Mouse (Mus musculus) midbrain, embryonic 12.5 days (tissue): ENCODE data around the gene Kalrn. TPM values are rescaled to one million over a fixed set of nuclear protein-coding genes. Genes with fewer than 3 reads are reported as not detected.
"Not testable (repeated sequence)": the region's sequence is repeated elsewhere in the genome, so short reads cannot be mapped to it uniquely, and the experiment has no call there.

Source experiments
- ATAC-seq: fragments of 200-750 bp; cut with Nextera tagmentation; 2 replicates; pipeline ENCODE4 v1.8.0; 2017; ENCODE audit warnings: low read depth, moderate TSS enrichment, moderate library complexity; ENCODE audit not compliant: low FRiP score
- H3K27ac ChIP-seq: fragments of 300-500 bp; sonication (generic); replicated peaks from 2 replicates; pipeline ENCODE4 v1.5.1; 2016; ENCODE audit warnings: mild to moderate bottlenecking
- H3K27me3 ChIP-seq: fragments of 300-500 bp; sonication (generic); 2 replicates; pipeline ENCODE4 v1.6.1; 2016; ENCODE audit warnings: mild to moderate bottlenecking
- H3K36me3 ChIP-seq: fragments of 300-500 bp; sonication (generic); 2 replicates; pipeline ENCODE4 v1.6.1; 2016
- H3K4me1 ChIP-seq: fragments of 300-500 bp; sonication (generic); 2 replicates; pipeline ENCODE4 v1.6.1; 2016
- H3K4me2 ChIP-seq: fragments of 300-500 bp; sonication (generic); replicated peaks from 2 replicates; pipeline ENCODE4 v1.6.1; 2016; ENCODE audit warnings: mild to moderate bottlenecking, moderate library complexity
- H3K4me3 ChIP-seq: fragments of 300-500 bp; sonication (generic); 2 replicates; pipeline ENCODE4 v1.5.1; 2016; ENCODE audit warnings: mild to moderate bottlenecking
- H3K9ac ChIP-seq: fragments of 300-500 bp; sonication (generic); replicated peaks from 2 replicates; pipeline ENCODE4 v1.6.1; 2016; ENCODE audit warnings: mild to moderate bottlenecking, moderate library complexity
- H3K9me3 ChIP-seq: fragments of 300-500 bp; sonication (generic); 2 replicates; pipeline ENCODE4 v1.6.1; 2016; ENCODE audit warnings: mild to moderate bottlenecking
- WGBS: fragments of 180-500 bp; shearing (Covaris S2); methylation state at CpG from one replicate; pipeline ENCODE4 v1.1.7; 2016; 5-methylcytosine and 5-hydroxymethylcytosine counted together
- polyA plus RNA-seq: library from polyadenylated mRNA; unstranded; fragments of >200 nt; fragmentation: Nextera tagmentation; extraction: Ambion mirVana; gene quantifications from 2 replicates; pipeline ENCODE4 v1.2.1, GENCODE M21; 2016

The Kalrn gene
- polyA plus RNA-seq, 1 experiment from 2014 or later = 28.9 TPM

GRCm38 (mm10) chr16:34320023-34320800 lies 253.1 kb downstream of the Kalrn start:
- Histone ChIP-seq H3K4me2 (no peak overlapping the region), H3K27ac (no peak overlapping the region), H3K9ac (no peak overlapping the region), H3K27me3 (no peaks in the 10 kb centered on the region), H3K36me3 (no peaks in the 10 kb centered on the region), H3K4me1 (peaks cover 17% of the 10 kb centered on the region; the same call in 1 of the 2 replicates), H3K4me3 (no peak overlapping the region), H3K9me3 (no peaks in the 10 kb centered on the region)
- no peak for ATAC-seq
- WGBS = 86% methylated on average over 11 of the region's 11 CpGs

DNA sequence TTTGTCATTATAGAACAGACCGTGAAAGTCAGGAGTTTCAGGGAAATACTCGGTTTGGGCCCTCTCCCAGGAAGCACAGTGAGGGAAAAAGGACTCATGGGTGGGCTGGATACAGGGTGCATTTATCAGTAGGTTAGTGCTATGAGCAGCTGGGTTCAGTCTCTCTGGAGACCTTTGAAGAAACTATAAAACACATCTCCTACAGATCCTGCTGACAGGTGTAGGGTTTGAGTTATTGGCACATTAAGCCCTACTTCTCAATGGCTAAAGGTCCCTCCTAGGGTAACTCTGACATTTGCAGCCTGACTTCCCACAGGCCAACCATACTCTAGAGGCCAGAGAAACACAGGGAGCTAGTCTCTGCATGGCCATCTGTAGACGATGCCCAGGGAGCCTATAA lies 256.2 kb downstream of the Kalrn start:
- H3K36me3 ChIP-seq = peaks cover 12% of the 10 kb centered on the region; the same call in 1 of the 2 replicates
- 52% methylated on average over 3 of the region's 3 CpGs for WGBS
- H3K4me1 ChIP-seq = peaks cover 17% of the 10 kb centered on the region; the same call in 1 of the 2 replicates
- H3K27ac ChIP-seq = no peak overlapping the region; the same call in 1 of the 2 replicates
- no peaks in the 10 kb centered on the region for H3K9me3 ChIP-seq
- no peaks in the 10 kb centered on the region for H3K27me3 ChIP-seq
- no peak overlapping the region for H3K9ac ChIP-seq
- H3K4me2 ChIP-seq = no peak overlapping the region
- no peak overlapping the region for H3K4me3 ChIP-seq
- no peak for ATAC-seq

- peaks cover 17% of the 10 kb centered on the region for H3K4me1 ChIP-seq
- ATAC-seq = peak; percentile 66
Observed at GRCm38 (mm10) chr16:34316253-34316652, 257.1 kb downstream of the Kalrn start.

DNA sequence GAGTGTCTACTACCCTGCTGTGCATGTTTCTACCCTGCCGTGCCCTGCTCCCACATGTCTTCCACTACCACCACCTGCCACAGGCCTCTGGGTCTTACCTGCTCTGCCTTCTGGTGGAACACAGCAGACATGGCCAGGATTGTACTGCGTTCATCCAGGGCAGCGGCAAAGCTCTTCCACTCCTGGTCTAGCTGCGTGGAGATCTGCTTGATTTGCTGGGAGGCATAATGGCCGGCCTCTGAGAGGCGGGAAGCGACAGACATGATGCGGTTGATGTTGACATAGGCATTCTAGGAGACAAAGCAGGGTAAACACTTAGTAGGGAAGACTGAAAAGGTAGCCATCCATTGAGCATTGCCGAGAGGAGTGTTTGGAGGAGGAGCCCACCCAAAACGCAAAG lies 259.3 kb downstream of the Kalrn start:
- Histone ChIP-seq H3K9ac (no peak overlapping the region), H3K4me2 (no peak overlapping the region), H3K4me3 (no peak overlapping the region), H3K9me3 (no peaks in the 10 kb centered on the region), H3K4me1 (peaks cover 12% of the 10 kb centered on the region), H3K36me3 (peaks cover 29% of the 10 kb centered on the region), H3K27me3 (no peaks in the 10 kb centered on the region), H3K27ac (no peak overlapping the region)
- ATAC-seq = no peak
- 87% methylated on average over 10 of the region's 10 CpGs for WGBS

More at GRCm38 (mm10) chr16:34316253-34316652, 257.1 kb downstream of the Kalrn start:
- Histone ChIP-seq H3K9ac (no peak overlapping the region), H3K36me3 (peaks cover 15% of the 10 kb centered on the region; the same call in 1 of the 2 replicates), H3K4me3 (no peak overlapping the region), H3K27me3 (no peaks in the 10 kb centered on the region), H3K9me3 (no peaks in the 10 kb centered on the region), H3K27ac (peak overlapping the region; percentile 68), H3K4me2 (no peak overlapping the region)
- 57% methylated on average over 10 of the region's 10 CpGs for WGBS

DNA sequence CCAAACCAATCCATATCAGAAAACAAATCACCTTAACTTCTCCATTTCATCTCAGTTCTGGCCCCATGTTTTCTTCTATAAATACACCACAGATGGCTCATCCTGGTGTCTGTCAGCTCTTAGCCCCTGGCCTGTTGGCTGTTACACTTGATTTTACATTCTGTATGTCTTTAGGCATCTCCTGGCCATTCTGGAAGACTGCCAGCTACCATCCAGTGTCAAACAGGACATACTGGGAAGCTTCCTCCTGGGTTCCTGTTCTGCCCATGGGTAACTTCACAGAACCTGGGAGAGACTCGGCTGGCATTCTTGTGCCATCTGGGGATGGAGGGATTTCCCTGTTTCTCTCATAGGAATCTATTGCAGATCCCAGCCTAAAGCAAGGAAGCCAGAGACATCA lies 261.8 kb downstream of the Kalrn start:
- H3K36me3 ChIP-seq = peaks cover 53% of the 10 kb centered on the region
- no peak for ATAC-seq
- no peaks in the 10 kb centered on the region for H3K9me3 ChIP-seq
- H3K4me3 ChIP-seq = no peak overlapping the region
- no peak overlapping the region for H3K9ac ChIP-seq
- 96% methylated on average over 1 of the region's 1 CpGs for WGBS
- H3K4me1 ChIP-seq = peaks cover 5% of the 10 kb centered on the region
- no peak overlapping the region for H3K4me2 ChIP-seq
- H3K27me3 ChIP-seq = no peaks in the 10 kb centered on the region
- no peak overlapping the region for H3K27ac ChIP-seq

GRCm38 (mm10) chr16:34310363-34310762 lies 263.0 kb downstream of the Kalrn start:
- no peaks in the 10 kb centered on the region; the same call in 1 of the 2 replicates for H3K4me1 ChIP-seq
- peaks cover 64% of the 10 kb centered on the region for H3K36me3 ChIP-seq
- no peak overlapping the region for H3K9ac ChIP-seq
- H3K27ac ChIP-seq = no peak overlapping the region
- no peak overlapping the region for H3K4me3 ChIP-seq
- no peaks in the 10 kb centered on the region for H3K9me3 ChIP-seq
- H3K27me3 ChIP-seq = no peaks in the 10 kb centered on the region
- WGBS = 92% methylated on average over 8 of the region's 8 CpGs
- no peak for ATAC-seq
- no peak overlapping the region for H3K4me2 ChIP-seq

GRCm38 (mm10) chr16:34308324-34308723 lies 265.0 kb downstream of the Kalrn start:
- no peaks in the 10 kb centered on the region for H3K9me3 ChIP-seq
- no peaks in the 10 kb centered on the region; the same call in 1 of the 2 replicates for H3K4me1 ChIP-seq
- no peak overlapping the region for H3K4me3 ChIP-seq
- ATAC-seq = no peak
- 97% methylated on average over 1 of the region's 1 CpGs for WGBS
- no peaks in the 10 kb centered on the region for H3K27me3 ChIP-seq
- peaks cover 72% of the 10 kb centered on the region for H3K36me3 ChIP-seq
- no peak overlapping the region for H3K4me2 ChIP-seq
- no peak overlapping the region for H3K9ac ChIP-seq
- H3K27ac ChIP-seq = no peak overlapping the region

DNA sequence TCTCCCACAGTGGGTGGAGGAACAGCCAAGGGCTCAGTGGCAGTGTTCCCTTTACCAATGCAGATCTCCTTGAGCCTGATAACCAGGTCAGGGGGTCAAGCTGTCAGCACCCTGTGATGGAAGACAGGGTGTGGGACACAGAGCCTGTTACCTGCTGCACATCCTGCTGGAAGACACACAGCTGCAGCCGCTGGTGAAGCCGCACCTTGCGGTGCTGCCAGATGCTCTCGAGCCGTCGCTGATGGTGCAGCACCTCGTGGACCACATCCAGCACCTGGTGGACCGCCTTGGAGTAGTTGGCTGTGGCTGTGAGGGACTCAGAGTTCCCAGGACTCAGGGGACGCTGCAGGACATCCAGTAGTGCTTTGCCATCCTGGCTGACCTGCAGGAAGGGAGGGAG lies 265.9 kb downstream of the Kalrn start:
- no peak for ATAC-seq
- Histone ChIP-seq H3K36me3 (peaks cover 67% of the 10 kb centered on the region), H3K9ac (no peak overlapping the region), H3K27ac (no peak overlapping the region), H3K4me3 (no peak overlapping the region), H3K4me1 (no peaks in the 10 kb centered on the region; the same call in 1 of the 2 replicates), H3K27me3 (no peaks in the 10 kb centered on the region), H3K4me2 (no peak overlapping the region), H3K9me3 (no peaks in the 10 kb centered on the region)
- 94% methylated on average over 9 of the region's 9 CpGs for WGBS

DNA sequence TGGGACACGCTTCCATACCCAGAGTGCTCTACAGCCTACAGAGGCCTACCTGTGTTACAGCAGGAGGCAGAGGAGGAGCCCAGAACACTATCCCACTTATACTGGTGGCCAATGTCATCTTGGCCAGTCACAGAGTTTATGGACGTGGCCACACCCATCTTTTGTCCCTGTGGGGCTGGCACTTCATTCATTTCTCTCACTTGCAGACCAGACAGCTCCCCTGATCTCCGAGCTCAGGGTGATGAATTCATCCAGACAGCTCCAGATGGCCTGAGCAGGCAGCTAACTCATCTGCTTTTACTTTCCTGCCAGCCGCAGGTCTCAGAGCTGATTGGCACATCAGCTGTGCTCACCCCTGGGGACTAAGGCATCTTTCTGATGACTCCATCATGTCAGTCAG lies 267.7 kb downstream of the Kalrn start:
- H3K9me3 ChIP-seq = no peaks in the 10 kb centered on the region
- no peak overlapping the region for H3K4me3 ChIP-seq
- H3K36me3 ChIP-seq = peaks cover 62% of the 10 kb centered on the region
- 74% methylated on average over 4 of the region's 4 CpGs for WGBS
- no peaks in the 10 kb centered on the region for H3K27me3 ChIP-seq
- no peak overlapping the region for H3K9ac ChIP-seq
- no peak overlapping the region for H3K4me2 ChIP-seq
- no peaks in the 10 kb centered on the region for H3K4me1 ChIP-seq
- no peak overlapping the region for H3K27ac ChIP-seq
- no peak for ATAC-seq

DNA sequence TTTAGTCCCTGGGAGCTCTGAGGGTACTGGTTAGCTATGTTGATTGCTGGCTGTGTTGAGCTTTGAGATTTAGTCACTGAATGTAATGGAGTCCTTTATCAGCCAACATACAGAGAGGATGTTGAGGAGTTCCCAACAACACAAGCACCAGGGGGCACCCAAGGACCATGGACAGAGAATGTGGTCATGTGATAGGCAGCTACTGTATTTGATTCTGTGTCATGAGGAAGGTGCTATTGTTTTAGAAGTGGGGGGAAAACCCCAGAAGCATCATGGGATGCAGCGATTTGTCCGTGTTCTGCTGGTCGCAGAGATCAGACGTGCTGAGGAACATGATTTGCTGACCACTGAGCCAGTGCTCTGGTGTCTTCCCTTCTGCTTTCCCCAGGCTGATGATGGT lies 269.5 kb downstream of the Kalrn start:
- not testable (repeated sequence) for H3K9ac ChIP-seq, H3K4me1 ChIP-seq, H3K4me2 ChIP-seq, ATAC-seq, H3K4me3 ChIP-seq, H3K27ac ChIP-seq, H3K27me3 ChIP-seq, H3K9me3 ChIP-seq
- WGBS = 86% methylated on average over 4 of the region's 4 CpGs
- peaks cover 45% of the 10 kb centered on the region for H3K36me3 ChIP-seq

DNA sequence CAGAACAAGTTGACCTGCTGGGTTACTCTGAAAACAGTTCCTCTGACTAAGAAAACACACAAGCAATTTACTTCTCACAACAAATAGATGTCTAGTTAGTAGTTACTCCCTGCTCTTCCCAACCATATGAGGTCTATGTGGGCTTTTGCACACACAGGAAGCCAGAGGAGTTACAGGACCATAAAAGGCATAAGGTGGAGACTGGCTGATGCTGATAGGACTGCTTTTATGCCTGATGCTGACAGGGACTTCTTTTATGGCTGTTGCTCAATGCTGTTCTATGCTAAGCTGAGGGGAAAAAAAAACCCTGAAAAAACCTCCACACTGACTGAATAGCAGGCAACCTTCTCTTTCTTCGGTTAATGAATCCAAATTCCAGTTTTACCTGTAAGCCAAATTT lies 270.8 kb downstream of the Kalrn start:
- no peak for ATAC-seq
- Histone ChIP-seq H3K9ac (no peak overlapping the region), H3K4me2 (no peak overlapping the region), H3K9me3 (no peaks in the 10 kb centered on the region), H3K27me3 (no peaks in the 10 kb centered on the region), H3K27ac (no peak overlapping the region), H3K4me1 (no peaks in the 10 kb centered on the region; the same call in 1 of the 2 replicates), H3K36me3 (peaks cover 32% of the 10 kb centered on the region), H3K4me3 (no peak overlapping the region)
- WGBS = 100% methylated on average over 1 of the region's 1 CpGs

DNA sequence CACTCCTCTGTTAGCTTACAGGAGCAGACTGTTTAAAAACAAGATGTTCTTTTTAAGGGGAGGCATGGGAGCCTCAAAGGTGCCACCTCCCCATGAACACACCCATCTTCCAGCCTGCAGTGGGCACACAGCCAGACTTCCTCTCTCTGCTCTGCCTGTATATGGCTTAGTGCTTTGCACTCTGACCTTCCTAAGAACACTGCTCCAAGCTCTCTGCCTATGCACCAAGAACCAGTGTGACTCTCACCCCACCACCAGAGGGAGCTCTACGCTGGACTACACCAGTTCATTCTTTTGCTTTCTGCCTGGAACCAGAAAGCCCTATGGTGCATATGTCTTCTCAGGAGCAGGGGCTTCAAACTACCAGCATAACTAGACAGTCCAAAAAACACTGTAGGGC lies 271.3 kb downstream of the Kalrn start:
- H3K4me2 ChIP-seq = no peak overlapping the region
- H3K4me1 ChIP-seq = no peaks in the 10 kb centered on the region; the same call in 1 of the 2 replicates
- H3K27ac ChIP-seq = no peak overlapping the region
- no peak overlapping the region for H3K9ac ChIP-seq
- H3K27me3 ChIP-seq = no peaks in the 10 kb centered on the region
- H3K9me3 ChIP-seq = no peaks in the 10 kb centered on the region
- 88% methylated on average over 1 of the region's 1 CpGs for WGBS
- H3K36me3 ChIP-seq = peaks cover 28% of the 10 kb centered on the region
- H3K4me3 ChIP-seq = no peak overlapping the region
- no peak for ATAC-seq
